Mouse (Mus musculus) NIH3T3 (cell line): Measurements from ENCODE around the gene Sele.
A peak's percentile ranks its signal among the peaks of the same experiment; 100 is the strongest.
"Not testable (repeated sequence)": the region's sequence is repeated elsewhere in the genome, so short reads cannot be mapped to it uniquely, and the experiment has no call there.

Source experiments
- DNase-seq: peaks from one replicate; pipeline ENCODE4 v3.0.0-alpha.2; 2012; ENCODE audit warnings: low read depth

Gene Sele

GRCm38 (mm10) chr1:164047934-164048333 is at the start of gene Sele:
Sele (plus strand) TSS chr1:164048234.
- DNase-seq, result peak; percentile 10

GRCm38 (mm10) chr1:164001831-164002452 is 46.1 kb upstream of the Sele start:
- DNase-seq, result no peak

- DNase-seq, result no peak
These were observed 43.7 kb upstream of the Sele start for GRCm38 (mm10) chr1:164004311-164004710.

- peak; percentile 70 for DNase-seq
These were observed 38.8 kb upstream of the Sele start for GRCm38 (mm10) chr1:164009235-164009634.

GRCm38 (mm10) chr1:164014616-164015015 is 33.4 kb upstream of the Sele start:
- DNase-seq, result no peak

GRCm38 (mm10) chr1:164018221-164018896 is 29.7 kb upstream of the Sele start:
- no peak for DNase-seq

GRCm38 (mm10) chr1:164019789-164020188 is 28.2 kb upstream of the Sele start:
- DNase-seq, result no peak

GRCm38 (mm10) chr1:164020746-164021145 is 27.3 kb upstream of the Sele start:
- DNase-seq, result not testable (repeated sequence)

GRCm38 (mm10) chr1:164022106-164022505 is 25.9 kb upstream of the Sele start:
- not testable (repeated sequence) for DNase-seq

- DNase-seq, result no peak
These were observed 22.3 kb upstream of the Sele start for GRCm38 (mm10) chr1:164025685-164026084.

- DNase-seq, result peak; percentile 44
These were observed 20.6 kb upstream of the Sele start for GRCm38 (mm10) chr1:164027416-164027815.

- DNase-seq, result no peak
These were observed 7.5 kb upstream of the Sele start for GRCm38 (mm10) chr1:164040385-164041135.

GRCm38 (mm10) chr1:164043549-164043948 is 4.5 kb upstream of the Sele start:
- DNase-seq, result no peak

- DNase-seq, result no peak
These were observed 5.5 kb downstream of the Sele start for GRCm38 (mm10) chr1:164053561-164053960.

- peak; percentile 28 for DNase-seq
These were observed 6.8 kb downstream of the Sele start for GRCm38 (mm10) chr1:164054800-164055199.

GRCm38 (mm10) chr1:164060071-164060470 is 12.0 kb downstream of the Sele start:
- DNase-seq, result no peak

GRCm38 (mm10) chr1:164061278-164061677 is 13.2 kb downstream of the Sele start:
- peak; percentile 83 for DNase-seq

GRCm38 (mm10) chr1:164061925-164062324 is 13.9 kb downstream of the Sele start, which contains the start of gene Sell:
Sell (plus strand) TSS chr1:164061982.
- DNase-seq, result no peak

- no peak for DNase-seq
These were observed 14.8 kb downstream of the Sele start for GRCm38 (mm10) chr1:164062856-164063255.

- no peak for DNase-seq
These were observed 15.7 kb downstream of the Sele start for GRCm38 (mm10) chr1:164063745-164064144.

GRCm38 (mm10) chr1:164069261-164069660 is 21.2 kb downstream of the Sele start:
- no peak for DNase-seq

GRCm38 (mm10) chr1:164070461-164070860 is 22.4 kb downstream of the Sele start:
- DNase-seq, result no peak

- DNase-seq, result no peak
These were observed 23.1 kb downstream of the Sele start for GRCm38 (mm10) chr1:164071111-164071510.
